Mouse (Mus musculus) intestine, embryonic 16.5 days (tissue): ENCODE data around the gene Abhd14b. TPM values are rescaled to one million over a fixed set of nuclear protein-coding genes. Genes with fewer than 3 reads are reported as not detected.

Source experiments
- ATAC-seq: fragments of 200-750 bp; cut with Nextera tagmentation; 2 replicates; pipeline ENCODE4 v1.8.0; 2017; ENCODE audit warnings: moderate TSS enrichment, moderate library complexity
- H3K27ac ChIP-seq: fragments of 300-500 bp; sonication (generic); 2 replicates; pipeline ENCODE4 v1.5.1; 2014; ENCODE audit warnings: mild to moderate bottlenecking, low read length
- H3K27me3 ChIP-seq: fragments of 300-500 bp; sonication (generic); replicated peaks from 2 replicates; pipeline ENCODE4 v1.6.1; 2014; ENCODE audit warnings: low read length, control low read depth, mixed read lengths; ENCODE audit not compliant: control insufficient read depth, insufficient read depth
- H3K36me3 ChIP-seq: fragments of 300-500 bp; sonication (generic); 2 replicates; pipeline ENCODE4 v1.6.1; 2014; ENCODE audit warnings: low read length, control low read depth; ENCODE audit not compliant: control insufficient read depth, insufficient read depth
- H3K4me1 ChIP-seq: fragments of 300-500 bp; sonication (generic); 2 replicates; pipeline ENCODE4 v1.6.1; 2014; ENCODE audit warnings: low read length, control low read depth, mixed read lengths; ENCODE audit not compliant: control insufficient read depth, insufficient read depth
- H3K4me2 ChIP-seq: fragments of 300-500 bp; sonication (generic); 2 replicates; pipeline ENCODE4 v1.6.1; 2014; ENCODE audit warnings: low read depth, low read length, control low read depth
- H3K4me3 ChIP-seq: fragments of 300-500 bp; sonication (generic); 2 replicates; pipeline ENCODE4 v1.5.1; 2014; ENCODE audit warnings: mild to moderate bottlenecking, low read length
- H3K9ac ChIP-seq: fragments of 300-500 bp; sonication (generic); 2 replicates; pipeline ENCODE4 v1.6.1; 2014; ENCODE audit warnings: low read depth, low read length
- H3K9me3 ChIP-seq: fragments of 300-500 bp; sonication (generic); 2 replicates; pipeline ENCODE4 v1.6.1; 2016; ENCODE audit warnings: low read length, control low read depth; ENCODE audit not compliant: control insufficient read depth
- WGBS: fragments of 180-500 bp; shearing (Covaris S2); extraction: QIAGEN DNeasy Blood & Tissue Kit; methylation state at CpG from one replicate; pipeline ENCODE4 v1.1.7; 2014; 5-methylcytosine and 5-hydroxymethylcytosine counted together
- polyA plus RNA-seq: library from polyadenylated mRNA; unstranded; fragments of >200 nt; fragmentation: Nextera tagmentation; extraction: Ambion mirVana; gene quantifications from 2 replicates; pipeline ENCODE4 v1.2.1, GENCODE M21; 2015

The Abhd14b gene
- polyA plus RNA-seq, 1 experiment from 2014 or later = 34.3 TPM

- Histone ChIP-seq H3K27ac (peak overlapping the region; percentile 77), H3K4me3 (peak overlapping the region; percentile 60), H3K36me3 (no peaks in the 10 kb centered on the region), H3K4me1 (peaks cover 53% of the 10 kb centered on the region), H3K4me2 (peak overlapping the region; percentile 73), H3K9me3 (no peaks in the 10 kb centered on the region), H3K9ac (peak overlapping the region; percentile 81), H3K27me3 (no peaks in the 10 kb centered on the region)
- 31% methylated on average over 9 of the region's 9 CpGs for WGBS
- peak; percentile 8 for ATAC-seq
Observed at GRCm38 (mm10) chr9:106447951-106448350, 692 bp downstream of the Abhd14b start.

- ATAC-seq = peak; percentile 60
- Histone ChIP-seq H3K9ac (peak overlapping the region; percentile 81), H3K4me3 (peak overlapping the region; percentile 63), H3K36me3 (no peaks in the 10 kb centered on the region), H3K4me1 (peaks cover 57% of the 10 kb centered on the region), H3K9me3 (no peaks in the 10 kb centered on the region), H3K4me2 (peak overlapping the region; percentile 73), H3K27ac (peak overlapping the region; percentile 77), H3K27me3 (no peaks in the 10 kb centered on the region)
- WGBS = under 1% methylated on average over 23 of the region's 23 CpGs
Observed at GRCm38 (mm10) chr9:106448498-106449031, 1.3 kb downstream of the Abhd14b start.

GRCm38 (mm10) chr9:106449947-106450346 is 2.7 kb downstream of the Abhd14b start:
- Histone ChIP-seq H3K27ac (no peak overlapping the region), H3K4me3 (no peak overlapping the region), H3K4me2 (no peak overlapping the region; the same call in 1 of the 2 replicates), H3K4me1 (peaks cover 65% of the 10 kb centered on the region), H3K9me3 (no peaks in the 10 kb centered on the region), H3K9ac (no peak overlapping the region), H3K36me3 (no peaks in the 10 kb centered on the region), H3K27me3 (no peaks in the 10 kb centered on the region)
- 87% methylated on average over 8 of the region's 8 CpGs for WGBS
- no peak for ATAC-seq

- Histone ChIP-seq H3K4me1 (peaks cover 64% of the 10 kb centered on the region), H3K4me2 (peak overlapping the region; percentile 33), H3K36me3 (no peaks in the 10 kb centered on the region), H3K9me3 (no peaks in the 10 kb centered on the region), H3K4me3 (0 out of 2 replicates have a peak overlapping the region, but pooled peaks have one; percentile 8), H3K27ac (peak overlapping the region; percentile 34; the same call in 1 of the 2 replicates), H3K27me3 (no peaks in the 10 kb centered on the region), H3K9ac (no peak overlapping the region)
- no peak for ATAC-seq
- WGBS = 14% methylated on average over 9 of the region's 9 CpGs
Observed at GRCm38 (mm10) chr9:106450661-106451060, 3.4 kb downstream of the Abhd14b start.

- WGBS = 69% methylated on average over 11 of the region's 11 CpGs
- H3K4me1 ChIP-seq = peaks cover 64% of the 10 kb centered on the region
- no peaks in the 10 kb centered on the region for H3K27me3 ChIP-seq
- H3K27ac ChIP-seq = no peak overlapping the region
- H3K9me3 ChIP-seq = no peaks in the 10 kb centered on the region
- no peak overlapping the region for H3K4me2 ChIP-seq
- ATAC-seq = no peak
- H3K4me3 ChIP-seq = no peak overlapping the region
- no peaks in the 10 kb centered on the region for H3K36me3 ChIP-seq
- H3K9ac ChIP-seq = no peak overlapping the region
Observed at GRCm38 (mm10) chr9:106451298-106451697, 4.0 kb downstream of the Abhd14b start.

GRCm38 (mm10) chr9:106451899-106452298 is 4.6 kb downstream of the Abhd14b start:
- H3K9me3 ChIP-seq = no peaks in the 10 kb centered on the region
- WGBS = 55% methylated on average over 2 of the region's 2 CpGs
- H3K4me3 ChIP-seq = no peak overlapping the region
- H3K36me3 ChIP-seq = no peaks in the 10 kb centered on the region
- H3K4me2 ChIP-seq = no peak overlapping the region
- no peaks in the 10 kb centered on the region for H3K27me3 ChIP-seq
- H3K4me1 ChIP-seq = peaks cover 65% of the 10 kb centered on the region
- no peak for ATAC-seq
- H3K9ac ChIP-seq = no peak overlapping the region
- no peak overlapping the region for H3K27ac ChIP-seq

- WGBS = 40% methylated on average over 6 of the region's 6 CpGs
- H3K27ac ChIP-seq = 0 out of 2 replicates have a peak overlapping the region, but pooled peaks have one; percentile 7
- H3K9ac ChIP-seq = no peak overlapping the region
- no peaks in the 10 kb centered on the region for H3K27me3 ChIP-seq
- no peak overlapping the region for H3K4me2 ChIP-seq
- no peaks in the 10 kb centered on the region for H3K36me3 ChIP-seq
- ATAC-seq = no peak
- H3K9me3 ChIP-seq = no peaks in the 10 kb centered on the region
- no peak overlapping the region for H3K4me3 ChIP-seq
- H3K4me1 ChIP-seq = peaks cover 70% of the 10 kb centered on the region
Observed at GRCm38 (mm10) chr9:106452351-106452750, 5.1 kb downstream of the Abhd14b start.

- no peaks in the 10 kb centered on the region for H3K36me3 ChIP-seq
- no peaks in the 10 kb centered on the region for H3K27me3 ChIP-seq
- H3K4me2 ChIP-seq = peak overlapping the region; percentile 97
- H3K4me1 ChIP-seq = peaks cover 70% of the 10 kb centered on the region
- peak overlapping the region; percentile 83; the same call in 1 of the 2 replicates for H3K9ac ChIP-seq
- ATAC-seq = no peak
- no peaks in the 10 kb centered on the region for H3K9me3 ChIP-seq
- H3K4me3 ChIP-seq = peak overlapping the region; percentile 71
- WGBS = 10% methylated on average over 7 of the region's 7 CpGs
- 0 out of 2 replicates have a peak overlapping the region, but pooled peaks have one; percentile 7 for H3K27ac ChIP-seq
Observed at GRCm38 (mm10) chr9:106452821-106453220, 5.6 kb downstream of the Abhd14b start.

GRCm38 (mm10) chr9:106453271-106454070 is 6.2 kb downstream of the Abhd14b start, which contains the start of gene Pcbp4:
TSS of gene Pcbp4 (plus strand) at chr9:106453291.
- H3K27ac ChIP-seq = peak within 1 kb of the TSS; percentile 85
- H3K4me3 ChIP-seq = peak within 1 kb of the TSS; percentile 71
- H3K9ac ChIP-seq = peak within 1 kb of the TSS; percentile 83
- peak within 1 kb of the TSS; percentile 97 for H3K4me2 ChIP-seq
- peak; percentile 75 for ATAC-seq
- WGBS = 0% methylated on average over 41 of the region's 74 CpGs
- no peaks in the 10 kb centered on the region for H3K27me3 ChIP-seq
- no peaks in the 10 kb centered on the region for H3K36me3 ChIP-seq
- H3K4me1 ChIP-seq = peaks cover 64% of the 10 kb centered on the region
- no peaks in the 10 kb centered on the region for H3K9me3 ChIP-seq
